30 mouse cellular contexts compared by ENCODE assay signal in genomic region chr2:126572747-126573146, GRCm38 (mm10). TPM values are rescaled to one million over a fixed set of nuclear protein-coding genes. Genes with fewer than 3 reads are reported as not detected.
"Had no signal": no experiment of that assay in that cellular context is flagged by ENCODE, and none has a peak within 500 bp of the region (broad histone marks: within the 10 kb centered on the region; RNA-seq: fewer than 3 reads in every experiment).

No protein-coding gene starts in this region.

- H3K4me3 ChIP-seq: embryonic facial prominence, embryonic 12.5 days; embryonic facial prominence, embryonic 13.5 days; embryonic facial prominence, embryonic 15.5 days; erythroblast, embryonic 14.5 days; forebrain, embryonic 10.5 days; forebrain, embryonic 12.5 days; forebrain, embryonic 13.5 days; forebrain, embryonic 15.5 days; gastrocnemius, adult 2 months; heart, adult 2 months had no signal

- H3K27me3 ChIP-seq: embryonic facial prominence, embryonic 12.5 days; embryonic facial prominence, embryonic 13.5 days; embryonic facial prominence, embryonic 15.5 days; forebrain, embryonic 12.5 days; forebrain, embryonic 13.5 days; forebrain, embryonic 15.5 days had no signal

- H3K9me3 ChIP-seq: forebrain, embryonic 12.5 days; forebrain, embryonic 15.5 days had no signal

- ATAC-seq: forebrain, embryonic 13.5 days; forebrain, embryonic 14.5 days; forebrain, embryonic 15.5 days; forebrain, embryonic 16.5 days; forebrain, postnatal 0 days had no signal

- H3K36me3 ChIP-seq: embryonic facial prominence, embryonic 12.5 days; embryonic facial prominence, embryonic 13.5 days; embryonic facial prominence, embryonic 15.5 days; forebrain, embryonic 10.5 days; forebrain, embryonic 12.5 days; forebrain, embryonic 15.5 days had no signal

- H3K27ac ChIP-seq: embryonic facial prominence, embryonic 12.5 days; embryonic facial prominence, embryonic 13.5 days; embryonic facial prominence, embryonic 15.5 days; forebrain, embryonic 10.5 days; forebrain, embryonic 12.5 days; forebrain, embryonic 13.5 days; forebrain, embryonic 15.5 days; gastrocnemius, adult 2 months; heart, adult 2 months had no signal

- DNase-seq: cerebellum, adult 18-20 months; cerebellum, adult 2 months; cerebellum, adult 8-10 months; cerebellum, adult 9-10 months; cerebellum, adult 9-11 months; cerebellum, postnatal 10 days; cerebellum, postnatal 14 days; cerebellum, postnatal 25 days; cerebellum, postnatal 36 days; embryo, embryonic 11 days; forebrain, postnatal 0 days; gastrocnemius, adult 2 months; gastrocnemius, postnatal 10 days; gastrocnemius, postnatal 14 days; gastrocnemius, postnatal 25 days; gastrocnemius, postnatal 36 days; heart, adult 11 months; heart, adult 18-20 months; heart, adult 2 months had no signal

- H3K9ac ChIP-seq: embryonic facial prominence, embryonic 12.5 days; embryonic facial prominence, embryonic 13.5 days; embryonic facial prominence, embryonic 15.5 days; forebrain, embryonic 12.5 days; forebrain, embryonic 13.5 days; forebrain, embryonic 15.5 days; forebrain, postnatal 0 days had no signal

- H3K4me2 ChIP-seq: embryonic facial prominence, embryonic 12.5 days; embryonic facial prominence, embryonic 13.5 days; embryonic facial prominence, embryonic 15.5 days; forebrain, embryonic 12.5 days; forebrain, embryonic 13.5 days; forebrain, embryonic 15.5 days had no signal

- H3K4me1 ChIP-seq: forebrain, embryonic 10.5 days; forebrain, embryonic 12.5 days; forebrain, embryonic 13.5 days; forebrain, embryonic 15.5 days had no signal

RNA-seq across cellular contexts. Expression of gene Slc27a2, which starts 20.5 kb away (rescaled TPM):
- total RNA-seq: gastrocnemius, adult 2 months; gastrocnemius, postnatal 25 days; gastrocnemius, postnatal 36 days; granulocyte monocyte progenitor cell, adult 5-6 weeks had no signal
- polyA plus RNA-seq: erythroblast, embryonic 14.5 days had no signal
